Mouse (Mus musculus): Measurements from ENCODE around the gene Far2. TPM values are rescaled to one million over a fixed set of nuclear protein-coding genes. Genes with fewer than 3 reads are reported as not detected.
A peak's percentile ranks its signal among the peaks of the same experiment; 100 is the strongest.
"Not testable (repeated sequence)": the region's sequence is repeated elsewhere in the genome, so short reads cannot be mapped to it uniquely, and the experiment has no call there.

Gene Far2
- polyA plus RNA-seq, 1 experiment from 2014 or later = 2.3 TPM

- no peak for DNase-seq (ENCODE audit: low spot score)
- Histone ChIP-seq H3K4me2 (no peak overlapping the region), H3K9ac (ENCODE audit: low read depth, low read length) (no peak overlapping the region), H3K9me3 (ENCODE audit: control insufficient read depth, low read length) (no peaks in the 10 kb centered on the region), H3K27me3 (replicated peaks; ENCODE audit: control insufficient read depth, insufficient read depth, low read length) (no peaks in the 10 kb centered on the region), H3K36me3 (ENCODE audit: control insufficient read depth, insufficient read depth, low read length) (no peaks in the 10 kb centered on the region), H3K27ac (ENCODE audit: low read depth, low read length) (no peak overlapping the region), H3K4me1 (replicated peaks; ENCODE audit: control insufficient read depth, insufficient read depth, low read length) (peaks cover 4% of the 10 kb centered on the region; the same call in 1 of the 2 replicates), H3K4me3 (ENCODE audit: low read depth, low read length) (no peak overlapping the region)
- WGBS = 52% methylated on average over 9 of the region's 9 CpGs
- no peak for ATAC-seq (replicated peaks; ENCODE audit: low FRiP score)
Measured at GRCm38 (mm10) chr6:148105722-148106268, 58.7 kb downstream of the Far2 start.

GRCm38 (mm10) chr6:148108741-148109472 lies 61.8 kb downstream of the Far2 start:
- H3K9me3 ChIP-seq (ENCODE audit: control insufficient read depth, low read length) = no peaks in the 10 kb centered on the region
- H3K4me1 ChIP-seq (replicated peaks; ENCODE audit: control insufficient read depth, insufficient read depth, low read length) = peaks cover 4% of the 10 kb centered on the region; the same call in 1 of the 2 replicates
- DNase-seq (ENCODE audit: low spot score) (no peak), ATAC-seq (replicated peaks; ENCODE audit: low FRiP score) (peak; percentile 74)
- H3K4me2 ChIP-seq = peak overlapping the region; percentile 34
- no peak overlapping the region for H3K27ac ChIP-seq (ENCODE audit: low read depth, low read length)
- H3K27me3 ChIP-seq (replicated peaks; ENCODE audit: control insufficient read depth, insufficient read depth, low read length) = no peaks in the 10 kb centered on the region
- H3K4me3 ChIP-seq (ENCODE audit: low read depth, low read length) = no peak overlapping the region
- no peak overlapping the region for H3K9ac ChIP-seq (ENCODE audit: low read depth, low read length)
- 37% methylated on average over 8 of the region's 8 CpGs for WGBS
- no peaks in the 10 kb centered on the region for H3K36me3 ChIP-seq (ENCODE audit: control insufficient read depth, insufficient read depth, low read length)

GRCm38 (mm10) chr6:148110996-148111633 lies 64.1 kb downstream of the Far2 start:
- H3K4me3 ChIP-seq (ENCODE audit: low read depth, low read length) = no peak overlapping the region
- 87% methylated on average over 2 of the region's 2 CpGs for WGBS

GRCm38 (mm10) chr6:148116371-148116770 lies 69.3 kb downstream of the Far2 start:
- no peak overlapping the region for H3K27ac ChIP-seq (ENCODE audit: low read depth, low read length)
- no peaks in the 10 kb centered on the region for H3K27me3 ChIP-seq (replicated peaks; ENCODE audit: control insufficient read depth, insufficient read depth, low read length)
- ATAC-seq (replicated peaks; ENCODE audit: low FRiP score) = no peak
- H3K36me3 ChIP-seq (ENCODE audit: control insufficient read depth, insufficient read depth, low read length) = no peaks in the 10 kb centered on the region
- H3K9me3 ChIP-seq (ENCODE audit: control insufficient read depth, low read length) = no peaks in the 10 kb centered on the region
- H3K4me2 ChIP-seq = no peak overlapping the region
- no peak for DNase-seq (ENCODE audit: low spot score)
- H3K9ac ChIP-seq (ENCODE audit: low read depth, low read length) = no peak overlapping the region
- 73% methylated on average over 5 of the region's 5 CpGs for WGBS
- H3K4me1 ChIP-seq (replicated peaks; ENCODE audit: control insufficient read depth, insufficient read depth, low read length) = no peaks in the 10 kb centered on the region; the same call in 1 of the 2 replicates
- no peak overlapping the region for H3K4me3 ChIP-seq (ENCODE audit: low read depth, low read length)

More at GRCm38 (mm10) chr6:148110996-148111633, 64.1 kb downstream of the Far2 start:
- H3K9me3 ChIP-seq (ENCODE audit: control insufficient read depth, low read length) = no peaks in the 10 kb centered on the region
- no peaks in the 10 kb centered on the region for H3K27me3 ChIP-seq (replicated peaks; ENCODE audit: control insufficient read depth, insufficient read depth, low read length)
- H3K27ac ChIP-seq (ENCODE audit: low read depth, low read length) = no peak overlapping the region
- no peak overlapping the region for H3K4me2 ChIP-seq
- ATAC-seq (replicated peaks; ENCODE audit: low FRiP score) = no peak
- no peak overlapping the region for H3K9ac ChIP-seq (ENCODE audit: low read depth, low read length)
- peaks cover 4% of the 10 kb centered on the region; the same call in 1 of the 2 replicates for H3K4me1 ChIP-seq (replicated peaks; ENCODE audit: control insufficient read depth, insufficient read depth, low read length)
- H3K36me3 ChIP-seq (ENCODE audit: control insufficient read depth, insufficient read depth, low read length) = no peaks in the 10 kb centered on the region
- no peak for DNase-seq (ENCODE audit: low spot score)

GRCm38 (mm10) chr6:148116907-148117306 lies 69.8 kb downstream of the Far2 start:
- Histone ChIP-seq H3K4me3 (ENCODE audit: low read depth, low read length) (no peak overlapping the region), H3K36me3 (ENCODE audit: control insufficient read depth, insufficient read depth, low read length) (no peaks in the 10 kb centered on the region), H3K27ac (ENCODE audit: low read depth, low read length) (no peak overlapping the region), H3K27me3 (replicated peaks; ENCODE audit: control insufficient read depth, insufficient read depth, low read length) (no peaks in the 10 kb centered on the region), H3K4me2 (no peak overlapping the region), H3K9ac (ENCODE audit: low read depth, low read length) (no peak overlapping the region), H3K9me3 (ENCODE audit: control insufficient read depth, low read length) (no peaks in the 10 kb centered on the region), H3K4me1 (replicated peaks; ENCODE audit: control insufficient read depth, insufficient read depth, low read length) (no peaks in the 10 kb centered on the region; the same call in 1 of the 2 replicates)
- DNase-seq (ENCODE audit: low spot score) (no peak), ATAC-seq (replicated peaks; ENCODE audit: low FRiP score) (no peak)
- 87% methylated on average over 3 of the region's 3 CpGs for WGBS

- no peaks in the 10 kb centered on the region; the same call in 1 of the 2 replicates for H3K4me1 ChIP-seq (replicated peaks; ENCODE audit: control insufficient read depth, insufficient read depth, low read length)
- no peak overlapping the region for H3K27ac ChIP-seq (ENCODE audit: low read depth, low read length)
- no peak for DNase-seq (ENCODE audit: low spot score)
- no peak overlapping the region for H3K9ac ChIP-seq (ENCODE audit: low read depth, low read length)
- 83% methylated on average over 1 of the region's 1 CpGs for WGBS
- no peak overlapping the region for H3K4me3 ChIP-seq (ENCODE audit: low read depth, low read length)
- H3K4me2 ChIP-seq = no peak overlapping the region
- no peaks in the 10 kb centered on the region for H3K9me3 ChIP-seq (ENCODE audit: control insufficient read depth, low read length)
- H3K36me3 ChIP-seq (ENCODE audit: control insufficient read depth, insufficient read depth, low read length) = no peaks in the 10 kb centered on the region
- no peak; the same call in 1 of the 2 replicates for ATAC-seq (replicated peaks; ENCODE audit: low FRiP score)
- H3K27me3 ChIP-seq (replicated peaks; ENCODE audit: control insufficient read depth, insufficient read depth, low read length) = no peaks in the 10 kb centered on the region
Measured at GRCm38 (mm10) chr6:148117696-148118095, 70.6 kb downstream of the Far2 start.

GRCm38 (mm10) chr6:148120703-148121102 lies 73.6 kb downstream of the Far2 start:
- no peaks in the 10 kb centered on the region for H3K36me3 ChIP-seq (ENCODE audit: control insufficient read depth, insufficient read depth, low read length)
- ATAC-seq (replicated peaks; ENCODE audit: low FRiP score) (no peak), DNase-seq (ENCODE audit: low spot score) (no peak)
- H3K4me3 ChIP-seq (ENCODE audit: low read depth, low read length) = no peak overlapping the region
- H3K4me2 ChIP-seq = no peak overlapping the region
- H3K9ac ChIP-seq (ENCODE audit: low read depth, low read length) = no peak overlapping the region
- no peaks in the 10 kb centered on the region for H3K27me3 ChIP-seq (replicated peaks; ENCODE audit: control insufficient read depth, insufficient read depth, low read length)
- H3K27ac ChIP-seq (ENCODE audit: low read depth, low read length) = no peak overlapping the region
- no peaks in the 10 kb centered on the region for H3K9me3 ChIP-seq (ENCODE audit: control insufficient read depth, low read length)
- H3K4me1 ChIP-seq (replicated peaks; ENCODE audit: control insufficient read depth, insufficient read depth, low read length) = no peaks in the 10 kb centered on the region; the same call in 1 of the 2 replicates
- WGBS = 66% methylated on average over 1 of the region's 1 CpGs

GRCm38 (mm10) chr6:148126851-148127250 lies 79.8 kb downstream of the Far2 start:
- H3K4me2 ChIP-seq; DNase-seq (ENCODE audit: low spot score); H3K9ac ChIP-seq (ENCODE audit: low read depth, low read length); H3K27me3 ChIP-seq (replicated peaks; ENCODE audit: control insufficient read depth, insufficient read depth, low read length); H3K9me3 ChIP-seq (ENCODE audit: control insufficient read depth, low read length); H3K36me3 ChIP-seq (ENCODE audit: control insufficient read depth, insufficient read depth, low read length); H3K4me3 ChIP-seq (ENCODE audit: low read depth, low read length); H3K4me1 ChIP-seq (replicated peaks; ENCODE audit: control insufficient read depth, insufficient read depth, low read length); ATAC-seq (replicated peaks; ENCODE audit: low FRiP score); H3K27ac ChIP-seq (ENCODE audit: low read depth, low read length): not testable (repeated sequence)
- 77% methylated on average over 10 of the region's 10 CpGs for WGBS

All from liver, embryonic 11.5 days (tissue).